Mouse (Mus musculus) adrenal gland, postnatal 25 days (tissue): ENCODE results near the gene Catsperg1. TPM values are rescaled to one million over a fixed set of nuclear protein-coding genes. Genes with fewer than 3 reads are reported as not detected.
A peak's percentile ranks its signal among the peaks of the same experiment; 100 is the strongest.
"Not testable (repeated sequence)": the region's sequence is repeated elsewhere in the genome, so short reads cannot be mapped to it uniquely, and the experiment has no call there.

Experiments
- DNase-seq: peaks from one replicate; pipeline ENCODE4 v3.0.0; 2021; ENCODE audit warnings: mixed read lengths
- total RNA-seq: library from RNA; stranded (reverse); gene quantifications from 2 replicates; pipeline ENCODE4 v1.2.3, GENCODE M21; 2021

Gene Catsperg1
- total RNA-seq, 1 experiment from 2014 or later, result 2.8 TPM

GRCm38 (mm10) chr7:29170066-29170754 lies 43.6 kb downstream of the Catsperg1 start, which contains the start of the genes Ggn and Spred3:
Ggn (plus strand) TSS chr7:29170210.
Spred3 (minus strand) TSS chr7:29170411.
- DNase-seq, result peak; percentile 77

- peak; percentile 83 for DNase-seq
Observed at GRCm38 (mm10) chr7:29169231-29170065, 44.4 kb downstream of the Catsperg1 start.

- DNase-seq, result peak; percentile 15
Observed at GRCm38 (mm10) chr7:29168791-29169230, 45.0 kb downstream of the Catsperg1 start.

- no peak for DNase-seq
Observed at GRCm38 (mm10) chr7:29168121-29168695, 45.6 kb downstream of the Catsperg1 start.

GRCm38 (mm10) chr7:29167656-29168055 lies 46.2 kb downstream of the Catsperg1 start:
- no peak for DNase-seq

- DNase-seq, result no peak
Observed at GRCm38 (mm10) chr7:29162750-29163525, 50.9 kb downstream of the Catsperg1 start.

- no peak for DNase-seq
Observed at GRCm38 (mm10) chr7:29162294-29162693, 51.5 kb downstream of the Catsperg1 start.

- DNase-seq, result no peak
Observed at GRCm38 (mm10) chr7:29158264-29158663, 55.6 kb downstream of the Catsperg1 start.

GRCm38 (mm10) chr7:29155838-29156782 lies 57.7 kb downstream of the Catsperg1 start, which contains the start of gene Fam98c:
Fam98c (minus strand) TSS chr7:29156234.
- peak; percentile 85 for DNase-seq

GRCm38 (mm10) chr7:29155196-29155837 lies 58.5 kb downstream of the Catsperg1 start:
- DNase-seq, result peak; percentile 93

- DNase-seq, result no peak
Observed at GRCm38 (mm10) chr7:29154018-29154720, 59.7 kb downstream of the Catsperg1 start.

GRCm38 (mm10) chr7:29151486-29151885 lies 62.3 kb downstream of the Catsperg1 start:
- DNase-seq, result no peak

- DNase-seq, result no peak
Observed at GRCm38 (mm10) chr7:29148771-29149170, 65.1 kb downstream of the Catsperg1 start.

GRCm38 (mm10) chr7:29146625-29147367 lies 67.0 kb downstream of the Catsperg1 start:
- no peak for DNase-seq

GRCm38 (mm10) chr7:29144006-29144405 lies 69.8 kb downstream of the Catsperg1 start:
- no peak for DNase-seq

GRCm38 (mm10) chr7:29141416-29141815 lies 72.4 kb downstream of the Catsperg1 start:
- DNase-seq, result no peak

GRCm38 (mm10) chr7:29139237-29139636 lies 74.6 kb downstream of the Catsperg1 start:
- DNase-seq, result not testable (repeated sequence)

GRCm38 (mm10) chr7:29137429-29137828 lies 76.4 kb downstream of the Catsperg1 start:
- DNase-seq, result peak; percentile 42
